Mouse (Mus musculus): ENCODE data around the gene Afp. TPM values are rescaled to one million over a fixed set of nuclear protein-coding genes. Genes with fewer than 3 reads are reported as not detected.

The Afp gene
- polyA plus RNA-seq, 1 experiment from 2014 or later: 23.1 TPM

GRCm38 (mm10) chr5:90494308-90494707, 3.8 kb downstream of the Afp start:
- WGBS: 91% methylated on average over 4 of the region's 4 CpGs
- ATAC-seq (replicated peaks; ENCODE audit: low FRiP score, low TSS enrichment, low read depth): no peak
- no peak overlapping the region for H3K4me3 ChIP-seq (ENCODE audit: low read depth, low read length)
- no peaks in the 10 kb centered on the region for H3K4me1 ChIP-seq (replicated peaks; ENCODE audit: control insufficient read depth, insufficient read depth, low read length)
- H3K36me3 ChIP-seq (ENCODE audit: control insufficient read depth, insufficient read depth, low read length): no peaks in the 10 kb centered on the region
- H3K9ac ChIP-seq (ENCODE audit: low read length): no peak overlapping the region
- H3K27me3 ChIP-seq (replicated peaks; ENCODE audit: control insufficient read depth, insufficient read depth, low read length): no peaks in the 10 kb centered on the region
- no peak overlapping the region for H3K4me2 ChIP-seq (ENCODE audit: low read length)
- H3K9me3 ChIP-seq (ENCODE audit: control insufficient read depth, low read length): no peaks in the 10 kb centered on the region
- no peak for DNase-seq (ENCODE audit: low spot score)
- H3K27ac ChIP-seq (ENCODE audit: low read depth): no peak overlapping the region

GRCm38 (mm10) chr5:90499509-90499908, 9.0 kb downstream of the Afp start:
- Histone ChIP-seq H3K36me3 (ENCODE audit: control insufficient read depth, insufficient read depth, low read length) (no peaks in the 10 kb centered on the region), H3K9ac (ENCODE audit: low read length) (no peak overlapping the region), H3K4me2 (ENCODE audit: low read length) (no peak overlapping the region), H3K4me1 (replicated peaks; ENCODE audit: control insufficient read depth, insufficient read depth, low read length) (no peaks in the 10 kb centered on the region), H3K4me3 (ENCODE audit: low read depth, low read length) (no peak overlapping the region), H3K9me3 (ENCODE audit: control insufficient read depth, low read length) (no peaks in the 10 kb centered on the region), H3K27me3 (replicated peaks; ENCODE audit: control insufficient read depth, insufficient read depth, low read length) (no peaks in the 10 kb centered on the region), H3K27ac (ENCODE audit: low read depth) (no peak overlapping the region)
- no peak for ATAC-seq (replicated peaks; ENCODE audit: low FRiP score, low TSS enrichment, low read depth)
- no peak for DNase-seq (ENCODE audit: low spot score)
- WGBS: 70% methylated on average over 7 of the region's 7 CpGs

- ATAC-seq (replicated peaks; ENCODE audit: low FRiP score, low TSS enrichment, low read depth): peak; percentile 70; the same call in 1 of the 2 replicates
- Histone ChIP-seq H3K9me3 (ENCODE audit: control insufficient read depth, low read length) (no peaks in the 10 kb centered on the region), H3K36me3 (ENCODE audit: control insufficient read depth, insufficient read depth, low read length) (no peaks in the 10 kb centered on the region), H3K27me3 (replicated peaks; ENCODE audit: control insufficient read depth, insufficient read depth, low read length) (no peaks in the 10 kb centered on the region), H3K27ac (ENCODE audit: low read depth) (no peak overlapping the region), H3K4me2 (ENCODE audit: low read length) (no peak overlapping the region), H3K4me1 (replicated peaks; ENCODE audit: control insufficient read depth, insufficient read depth, low read length) (no peaks in the 10 kb centered on the region), H3K9ac (ENCODE audit: low read length) (no peak overlapping the region), H3K4me3 (ENCODE audit: low read depth, low read length) (no peak overlapping the region)
- DNase-seq (ENCODE audit: low spot score): peak; percentile 85
- 5% methylated on average over 6 of the region's 6 CpGs for WGBS
These were observed 10.2 kb downstream of the Afp start for GRCm38 (mm10) chr5:90500714-90501113.

GRCm38 (mm10) chr5:90501752-90502151, 11.2 kb downstream of the Afp start:
- Histone ChIP-seq H3K27me3 (replicated peaks; ENCODE audit: control insufficient read depth, insufficient read depth, low read length) (no peaks in the 10 kb centered on the region), H3K9me3 (ENCODE audit: control insufficient read depth, low read length) (no peaks in the 10 kb centered on the region), H3K4me2 (ENCODE audit: low read length) (no peak overlapping the region), H3K4me3 (ENCODE audit: low read depth, low read length) (no peak overlapping the region), H3K27ac (ENCODE audit: low read depth) (no peak overlapping the region), H3K9ac (ENCODE audit: low read length) (no peak overlapping the region), H3K4me1 (replicated peaks; ENCODE audit: control insufficient read depth, insufficient read depth, low read length) (no peaks in the 10 kb centered on the region), H3K36me3 (ENCODE audit: control insufficient read depth, insufficient read depth, low read length) (no peaks in the 10 kb centered on the region)
- DNase-seq (ENCODE audit: low spot score) (no peak), ATAC-seq (replicated peaks; ENCODE audit: low FRiP score, low TSS enrichment, low read depth) (no peak)
- 89% methylated on average over 5 of the region's 5 CpGs for WGBS

- Histone ChIP-seq H3K4me1 (replicated peaks; ENCODE audit: control insufficient read depth, insufficient read depth, low read length) (no peaks in the 10 kb centered on the region), H3K27me3 (replicated peaks; ENCODE audit: control insufficient read depth, insufficient read depth, low read length) (no peaks in the 10 kb centered on the region), H3K36me3 (ENCODE audit: control insufficient read depth, insufficient read depth, low read length) (no peaks in the 10 kb centered on the region), H3K4me3 (ENCODE audit: low read depth, low read length) (no peak overlapping the region), H3K9me3 (ENCODE audit: control insufficient read depth, low read length) (no peaks in the 10 kb centered on the region), H3K9ac (ENCODE audit: low read length) (no peak overlapping the region), H3K27ac (ENCODE audit: low read depth) (no peak overlapping the region), H3K4me2 (ENCODE audit: low read length) (no peak overlapping the region)
- no peak for ATAC-seq (replicated peaks; ENCODE audit: low FRiP score, low TSS enrichment, low read depth)
- DNase-seq (ENCODE audit: low spot score): no peak
- 74% methylated on average over 11 of the region's 11 CpGs for WGBS
These were observed 14.2 kb downstream of the Afp start for GRCm38 (mm10) chr5:90504742-90505141.

GRCm38 (mm10) chr5:90506507-90506906, 16.0 kb downstream of the Afp start:
- no peak for ATAC-seq (replicated peaks; ENCODE audit: low FRiP score, low TSS enrichment, low read depth)
- H3K9ac ChIP-seq (ENCODE audit: low read length): no peak overlapping the region
- WGBS: 72% methylated on average over 2 of the region's 2 CpGs

GRCm38 (mm10) chr5:90507411-90507949, 16.9 kb downstream of the Afp start:
- H3K4me3 ChIP-seq (ENCODE audit: low read depth, low read length): no peak overlapping the region
- ATAC-seq (replicated peaks; ENCODE audit: low FRiP score, low TSS enrichment, low read depth) (no peak), DNase-seq (ENCODE audit: low spot score) (no peak)
- no peaks in the 10 kb centered on the region for H3K36me3 ChIP-seq (ENCODE audit: control insufficient read depth, insufficient read depth, low read length)
- H3K4me1 ChIP-seq (replicated peaks; ENCODE audit: control insufficient read depth, insufficient read depth, low read length): no peaks in the 10 kb centered on the region
- 57% methylated on average over 13 of the region's 13 CpGs for whole genome bisulfite sequencing
- no peaks in the 10 kb centered on the region for H3K9me3 ChIP-seq (ENCODE audit: control insufficient read depth, low read length)
- no peak overlapping the region for H3K4me2 ChIP-seq (ENCODE audit: low read length)
- H3K27ac ChIP-seq (ENCODE audit: low read depth): no peak overlapping the region
- no peak overlapping the region for H3K9ac ChIP-seq (ENCODE audit: low read length)
- no peaks in the 10 kb centered on the region for H3K27me3 ChIP-seq (replicated peaks; ENCODE audit: control insufficient read depth, insufficient read depth, low read length)

More at GRCm38 (mm10) chr5:90506507-90506906, 16.0 kb downstream of the Afp start:
- Histone ChIP-seq H3K4me3 (ENCODE audit: low read depth, low read length) (no peak overlapping the region), H3K27ac (ENCODE audit: low read depth) (no peak overlapping the region), H3K27me3 (replicated peaks; ENCODE audit: control insufficient read depth, insufficient read depth, low read length) (no peaks in the 10 kb centered on the region), H3K36me3 (ENCODE audit: control insufficient read depth, insufficient read depth, low read length) (no peaks in the 10 kb centered on the region), H3K4me2 (ENCODE audit: low read length) (no peak overlapping the region), H3K4me1 (replicated peaks; ENCODE audit: control insufficient read depth, insufficient read depth, low read length) (no peaks in the 10 kb centered on the region), H3K9me3 (ENCODE audit: control insufficient read depth, low read length) (no peaks in the 10 kb centered on the region)
- no peak for DNase-seq (ENCODE audit: low spot score)

GRCm38 (mm10) chr5:90509828-90510592, 19.5 kb downstream of the Afp start:
- no peaks in the 10 kb centered on the region for H3K4me1 ChIP-seq (replicated peaks; ENCODE audit: control insufficient read depth, insufficient read depth, low read length)
- DNase-seq (ENCODE audit: low spot score) (no peak), ATAC-seq (replicated peaks; ENCODE audit: low FRiP score, low TSS enrichment, low read depth) (no peak)
- WGBS: 94% methylated on average over 5 of the region's 5 CpGs
- H3K4me2 ChIP-seq (ENCODE audit: low read length): no peak overlapping the region
- no peaks in the 10 kb centered on the region for H3K36me3 ChIP-seq (ENCODE audit: control insufficient read depth, insufficient read depth, low read length)
- H3K9ac ChIP-seq (ENCODE audit: low read length): no peak overlapping the region
- no peaks in the 10 kb centered on the region for H3K9me3 ChIP-seq (ENCODE audit: control insufficient read depth, low read length)
- H3K4me3 ChIP-seq (ENCODE audit: low read depth, low read length): no peak overlapping the region
- H3K27me3 ChIP-seq (replicated peaks; ENCODE audit: control insufficient read depth, insufficient read depth, low read length): no peaks in the 10 kb centered on the region
- H3K27ac ChIP-seq (ENCODE audit: low read depth): no peak overlapping the region

Data from intestine, embryonic 14.5 days (tissue).